Mouse (Mus musculus) gastrocnemius, adult 18-20 months (tissue): Measurements from ENCODE around the gene Krtap1-5. TPM values are rescaled to one million over a fixed set of nuclear protein-coding genes. Genes with fewer than 3 reads are reported as not detected.
"Not testable (repeated sequence)": the region's sequence is repeated elsewhere in the genome, so short reads cannot be mapped to it uniquely, and the experiment has no call there.

ENCODE experiments used
- DNase-seq: peaks from one replicate; pipeline ENCODE4 v3.0.0; 2021; ENCODE audit warnings: low spot score
- long read RNA-seq, 2 experiments: library from polyadenylated mRNA; stranded (forward); transcript quantifications; one replicate each; pipeline ENCODE4 v2.0.0; 2021
- total RNA-seq, 2 experiments: library from RNA; stranded (reverse); gene quantifications; 2 replicates each; pipeline ENCODE4 v1.2.3; 2021

The Krtap1-5 gene
- not detected for total RNA-seq
- long read RNA-seq, experiment 1: 0 reads
- long read RNA-seq, experiment 2: 0 reads

GRCm38 (mm10) chr11:99580636-99581035, at the start of gene Krtap1-5:
Krtap1-5 (minus strand) TSS chr11:99581016.
- no peak for DNase-seq

- no peak for DNase-seq
These were observed 47.3 kb upstream of the Krtap1-5 start, which contains the start of gene Krtap4-1 for GRCm38 (mm10) chr11:99628138-99628537. Krtap4-1 (minus strand) TSS chr11:99628238.

- DNase-seq: no peak
These were observed 39.5 kb upstream of the Krtap1-5 start, which contains the start of gene Gm11562 for GRCm38 (mm10) chr11:99620335-99620734. Gm11562 (minus strand) TSS chr11:99620435.

GRCm38 (mm10) chr11:99614796-99615363, 34.1 kb upstream of the Krtap1-5 start, which contains the start of gene Krtap2-4:
Krtap2-4 (minus strand) TSS chr11:99614846.
- DNase-seq: no peak

GRCm38 (mm10) chr11:99610089-99610488, 29.3 kb upstream of the Krtap1-5 start, which contains the start of gene Gm11937:
Gm11937 (minus strand) TSS chr11:99610189.
- DNase-seq: not testable (repeated sequence)

- no peak for DNase-seq
These were observed 28.3 kb upstream of the Krtap1-5 start for GRCm38 (mm10) chr11:99609126-99609525.

GRCm38 (mm10) chr11:99603208-99603607, 22.4 kb upstream of the Krtap1-5 start, which contains the start of gene Gm11938:
Gm11938 (minus strand) TSS chr11:99603308.
- DNase-seq: not testable (repeated sequence)

GRCm38 (mm10) chr11:99597742-99598141, 16.9 kb upstream of the Krtap1-5 start, which contains the start of gene Krtap9-3:
Krtap9-3 (minus strand) TSS chr11:99598105.
- not testable (repeated sequence) for DNase-seq

- DNase-seq: no peak
These were observed 10.2 kb upstream of the Krtap1-5 start, which contains the start of gene Krtap1-3 for GRCm38 (mm10) chr11:99590981-99591380. Krtap1-3 (minus strand) TSS chr11:99591339.

GRCm38 (mm10) chr11:99585096-99585495, 4.3 kb upstream of the Krtap1-5 start:
- no peak for DNase-seq

GRCm38 (mm10) chr11:99583245-99583704, 2.5 kb upstream of the Krtap1-5 start, which contains the start of gene Krtap1-4:
Krtap1-4 (minus strand) TSS chr11:99583654.
- no peak for DNase-seq

- DNase-seq: no peak
These were observed 748 bp upstream of the Krtap1-5 start for GRCm38 (mm10) chr11:99581564-99581963.

- no peak for DNase-seq
These were observed 235 bp upstream of the Krtap1-5 start for GRCm38 (mm10) chr11:99581051-99581450.

GRCm38 (mm10) chr11:99574106-99574505, 6.7 kb downstream of the Krtap1-5 start:
- DNase-seq: peak; percentile 44

GRCm38 (mm10) chr11:99573164-99573563, 7.7 kb downstream of the Krtap1-5 start:
- DNase-seq: no peak

GRCm38 (mm10) chr11:99566530-99566929, 14.3 kb downstream of the Krtap1-5 start, which contains the start of gene Krtap3-1:
Krtap3-1 (minus strand) TSS chr11:99566630.
- no peak for DNase-seq

- no peak for DNase-seq
These were observed 18.2 kb downstream of the Krtap1-5 start for GRCm38 (mm10) chr11:99562580-99562979.

- DNase-seq: no peak
These were observed 21.4 kb downstream of the Krtap1-5 start, which contains the start of gene Gm11939 for GRCm38 (mm10) chr11:99559366-99559765. Gm11939 (minus strand) TSS chr11:99559466.

- DNase-seq: no peak
These were observed 22.7 kb downstream of the Krtap1-5 start for GRCm38 (mm10) chr11:99557976-99558745.

GRCm38 (mm10) chr11:99556753-99557152, 24.1 kb downstream of the Krtap1-5 start, which contains the start of gene Krtap3-2:
Krtap3-2 (minus strand) TSS chr11:99556853.
- DNase-seq: no peak

- no peak for DNase-seq
These were observed 24.6 kb downstream of the Krtap1-5 start for GRCm38 (mm10) chr11:99556195-99556594.

GRCm38 (mm10) chr11:99550765-99551164, 30.1 kb downstream of the Krtap1-5 start, which contains the start of gene Krtap3-3:
Krtap3-3 (minus strand) TSS chr11:99550865.
- DNase-seq: no peak
